Mouse (Mus musculus) embryo, embryonic 11 days (tissue): ENCODE results near the gene Paxbp1.
A peak's percentile ranks its signal among the peaks of the same experiment; 100 is the strongest.

Experiments
- DNase-seq: peaks from one replicate; pipeline ENCODE4 v3.0.0-alpha.2; 2015

The Paxbp1 gene

DNA sequence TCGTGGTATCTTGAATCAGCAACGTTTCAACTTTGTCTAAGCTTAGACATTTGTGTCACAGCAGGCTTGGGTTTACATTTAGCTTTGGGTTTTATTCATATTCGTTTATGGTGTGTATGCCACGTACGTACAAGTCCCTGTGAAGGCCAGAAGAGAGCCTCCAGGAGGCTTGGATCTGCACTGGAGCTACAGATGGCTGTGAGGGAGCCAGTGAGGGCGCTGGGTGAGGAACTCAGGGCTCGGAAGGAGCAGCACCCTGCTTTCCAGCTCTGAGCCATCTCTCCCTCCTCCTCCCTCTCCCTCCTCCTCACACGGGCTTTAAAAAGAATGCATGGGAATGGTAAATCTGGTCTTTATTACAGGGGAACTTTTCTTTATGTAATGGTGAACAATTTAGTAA is 9.3 kb upstream of the Paxbp1 start:
- DNase-seq: no peak

- peak; percentile 62 for DNase-seq
Measured at GRCm38 (mm10) chr16:91045511-91045910, 1.2 kb upstream of the Paxbp1 start.

DNA sequence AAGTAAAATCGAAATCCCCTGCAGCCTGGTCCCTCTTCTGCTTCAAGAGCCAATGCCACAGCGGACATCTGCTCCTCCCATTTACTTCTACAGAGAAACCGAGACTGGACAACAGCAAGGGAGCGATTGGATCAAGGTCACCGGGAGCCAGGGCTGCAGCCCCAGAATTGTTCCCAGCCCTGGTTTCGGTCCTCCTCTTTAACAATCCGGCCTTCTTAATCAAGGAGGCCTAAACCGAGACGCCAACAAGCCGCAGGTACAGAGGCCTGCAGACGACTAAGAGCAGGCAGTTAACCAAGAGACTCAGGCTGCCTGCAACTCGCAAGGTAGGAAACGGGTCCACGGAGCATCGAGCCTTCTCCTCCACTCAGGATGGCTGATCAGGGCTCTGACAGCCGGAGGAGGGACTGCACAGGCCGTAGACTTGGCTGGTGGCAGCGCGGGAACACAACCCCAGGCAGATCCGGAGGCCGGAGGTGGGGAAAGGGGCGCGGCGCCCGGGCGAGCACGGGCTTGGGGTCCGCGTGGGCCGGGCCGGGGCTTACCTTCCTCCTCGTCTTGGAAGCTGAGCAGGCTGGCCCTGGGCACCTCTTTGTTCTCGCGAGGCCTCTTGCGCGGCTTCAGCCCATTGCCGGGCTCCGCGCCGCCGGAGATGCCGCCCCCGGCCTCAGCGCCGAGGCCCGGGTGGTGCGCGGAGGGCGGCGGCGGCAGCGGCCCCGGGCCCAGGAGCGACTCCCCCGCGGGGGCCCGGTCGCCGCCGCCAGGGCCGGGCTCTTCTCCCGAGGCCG is 688 bp downstream of the Paxbp1 start:
- peak; percentile 70 for DNase-seq

DNA sequence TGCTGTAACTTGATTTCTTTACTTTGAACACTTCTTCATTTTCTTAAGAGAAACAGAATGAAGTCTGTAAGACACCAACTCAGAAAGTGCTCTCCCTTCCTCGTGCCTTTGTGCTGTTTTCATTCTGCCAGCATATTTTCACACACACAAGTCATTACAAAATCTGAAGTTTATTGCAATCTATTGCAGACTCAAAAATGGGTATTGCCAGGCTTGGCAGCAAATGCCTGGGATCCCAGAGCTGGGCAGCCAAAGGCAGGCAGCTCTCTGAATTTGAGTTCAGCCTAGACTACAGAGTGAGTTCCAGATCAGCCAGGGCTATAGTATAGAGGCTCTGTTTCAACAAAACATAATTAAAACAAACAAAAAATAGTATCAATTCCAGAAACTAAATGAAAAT is 1.7 kb downstream of the Paxbp1 start:
- DNase-seq: no peak

GRCm38 (mm10) chr16:91035866-91036265 is 8.5 kb downstream of the Paxbp1 start:
- DNase-seq: no peak

DNA sequence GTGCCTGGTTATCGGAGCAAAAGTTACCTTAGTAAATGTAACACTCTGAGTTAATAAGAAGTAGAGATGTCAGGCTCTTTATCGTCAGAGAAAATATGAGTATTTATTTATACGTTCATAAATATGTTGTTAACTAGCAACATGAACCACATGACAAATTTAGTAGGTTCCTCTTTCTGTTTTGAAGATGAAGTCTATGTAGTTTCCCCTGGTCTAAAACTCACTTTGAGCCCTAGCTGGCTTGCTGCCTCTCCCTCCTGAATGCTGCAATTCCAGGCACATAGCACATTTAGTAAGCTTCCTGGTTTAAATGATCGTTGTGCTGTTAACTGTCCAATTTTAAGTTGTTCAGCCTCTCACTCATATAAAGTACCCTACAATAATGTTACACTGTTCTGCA is 13.6 kb downstream of the Paxbp1 start:
- no peak for DNase-seq

GRCm38 (mm10) chr16:91029901-91030300 is 14.4 kb downstream of the Paxbp1 start:
- no peak for DNase-seq

DNA sequence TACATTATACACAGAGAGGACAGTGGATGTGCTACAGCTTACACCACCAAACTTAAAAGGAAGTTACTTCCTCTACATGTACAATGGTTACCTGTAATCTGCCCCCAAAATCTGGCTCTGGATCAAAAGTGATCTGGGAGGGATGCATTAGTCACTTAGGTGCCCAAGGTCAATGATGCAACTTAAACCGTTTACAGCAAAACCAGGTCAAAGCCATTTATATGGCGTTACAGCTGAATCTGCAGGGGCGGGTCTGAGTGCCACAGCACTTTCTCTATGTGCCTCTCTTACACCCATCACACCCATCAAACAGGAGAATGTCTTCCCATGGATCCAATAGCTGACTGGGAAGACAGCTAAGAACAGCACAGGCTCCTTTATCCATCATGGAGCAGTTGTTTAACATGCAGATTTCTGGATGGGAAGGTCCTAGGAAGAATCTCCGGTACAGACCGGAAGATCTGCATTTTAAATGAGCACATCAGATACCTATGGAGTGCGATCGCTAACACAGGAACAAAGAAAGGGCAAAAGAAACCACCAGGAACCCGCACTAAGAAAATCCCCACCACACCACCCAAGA is 15.1 kb downstream of the Paxbp1 start:
- DNase-seq: no peak

DNA sequence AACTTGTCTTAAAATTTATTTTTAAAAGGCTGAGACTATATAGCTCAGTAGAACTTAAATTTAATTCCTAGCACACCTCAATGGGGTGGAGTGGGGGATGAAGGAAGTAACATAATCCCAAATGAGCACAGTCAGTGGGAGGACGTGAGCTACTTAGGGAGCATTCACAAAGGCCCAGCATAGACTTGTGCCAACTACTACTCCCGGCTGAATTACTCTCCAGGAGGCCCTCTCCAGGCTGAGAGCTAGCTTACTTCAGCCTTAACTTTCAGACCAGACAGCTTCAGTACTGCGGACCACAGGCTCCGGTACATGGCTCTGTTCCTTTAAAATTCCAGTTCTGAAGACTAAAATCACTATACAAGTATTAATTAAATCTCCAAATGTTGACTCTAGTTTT is 18.1 kb downstream of the Paxbp1 start:
- DNase-seq: no peak

DNA sequence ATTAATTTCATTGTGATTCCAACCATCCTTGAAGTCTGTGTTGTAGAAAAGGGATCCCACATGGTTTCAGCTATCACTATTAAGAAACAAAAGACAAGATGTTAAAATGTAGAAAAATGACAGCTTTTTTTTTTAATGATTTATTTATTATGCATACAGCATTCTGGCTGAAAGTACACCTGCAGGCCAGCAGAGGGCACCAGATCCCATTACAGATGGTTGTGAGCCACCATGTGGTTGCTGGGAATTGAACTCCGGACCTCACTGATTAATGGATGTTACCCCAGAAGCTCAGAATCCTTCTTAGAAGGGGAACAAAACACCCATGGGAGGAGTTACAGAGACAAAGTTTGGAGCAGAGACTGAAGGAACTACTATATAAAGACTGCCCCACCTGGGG is 21.0 kb downstream of the Paxbp1 start:
- peak; percentile 7 for DNase-seq

GRCm38 (mm10) chr16:91020842-91021483 is 23.4 kb downstream of the Paxbp1 start:
- DNase-seq: no peak

- no peak for DNase-seq
Measured at GRCm38 (mm10) chr16:91019476-91019875, 24.9 kb downstream of the Paxbp1 start.

DNA sequence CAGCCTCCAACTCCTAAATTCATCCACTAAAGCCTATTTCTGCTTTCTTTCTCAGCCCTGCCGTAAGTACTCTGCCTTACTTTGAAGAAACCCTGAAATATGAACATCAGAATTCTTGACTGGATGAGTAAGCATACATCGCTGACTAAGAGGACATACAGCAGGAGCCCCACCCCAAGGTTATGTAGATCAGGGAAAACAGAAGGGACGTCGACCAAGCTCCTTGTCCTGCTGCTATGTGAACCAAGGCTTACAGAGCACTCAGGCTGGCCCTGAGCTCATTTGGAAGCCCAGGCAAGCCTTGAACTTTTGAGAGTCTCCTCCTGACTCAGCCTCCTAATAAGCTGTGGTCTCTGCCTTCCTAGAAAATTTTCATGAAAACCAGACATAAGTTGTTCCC is 28.6 kb downstream of the Paxbp1 start:
- no peak for DNase-seq

DNA sequence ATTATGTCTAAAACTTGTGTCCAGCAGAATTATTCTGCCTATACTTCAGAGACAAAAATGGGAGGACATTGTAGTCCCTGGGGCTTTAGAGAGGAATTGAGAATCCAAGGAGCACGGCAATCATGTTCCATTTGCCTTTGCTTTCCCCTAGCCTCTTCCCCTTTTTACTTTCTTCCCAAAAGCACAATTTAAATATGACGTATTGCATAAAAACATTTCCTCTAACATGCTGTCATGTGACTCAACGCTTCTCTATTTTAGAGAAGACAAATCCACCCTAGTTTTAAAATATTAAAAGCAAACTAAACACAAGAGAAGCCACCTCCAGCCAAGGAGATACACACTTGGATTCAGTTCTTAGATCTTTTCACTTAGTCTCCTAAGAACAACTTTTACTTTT is 32.5 kb downstream of the Paxbp1 start:
- no peak for DNase-seq

DNA sequence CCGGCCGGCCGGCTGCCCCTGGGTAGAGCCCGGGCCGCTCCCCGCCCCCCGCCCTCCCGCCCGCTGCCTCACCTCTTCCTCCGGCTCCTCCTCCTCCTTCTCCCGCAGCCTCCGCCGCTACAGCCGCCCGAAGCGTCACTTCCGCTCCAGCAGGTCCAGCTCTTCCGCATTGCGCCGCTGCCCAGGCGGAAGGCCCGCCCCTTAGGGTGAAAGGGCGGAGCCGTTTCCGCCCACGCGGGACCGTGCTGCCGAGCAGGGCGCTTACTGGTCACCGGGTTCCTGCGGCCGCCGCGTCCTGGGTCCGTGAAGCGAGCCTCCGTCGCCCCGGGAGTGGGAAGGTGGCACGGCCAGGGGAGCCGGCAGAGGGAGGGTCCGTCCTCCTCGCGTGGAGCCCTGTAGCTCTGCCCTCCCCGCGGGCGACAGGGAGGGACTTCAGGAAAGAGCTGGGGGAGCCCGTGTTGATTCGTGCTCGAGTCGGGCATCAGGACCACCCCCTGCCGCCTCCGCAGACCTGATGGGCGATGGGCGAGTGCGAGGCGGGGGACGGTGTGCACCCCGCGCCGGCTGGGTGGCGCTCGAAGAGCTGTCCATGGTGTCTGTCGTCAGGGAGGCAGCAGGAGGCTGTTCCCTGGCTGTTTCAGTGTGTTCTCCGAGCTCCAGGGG is 33.2 kb downstream of the Paxbp1 start, which contains the start of gene Synj1:
Synj1 (minus strand) TSS at position 288 of the 663 bp plus-strand sequence.
- DNase-seq: peak; percentile 96

GRCm38 (mm10) chr16:91010581-91011020 is 33.7 kb downstream of the Paxbp1 start:
- DNase-seq: no peak

GRCm38 (mm10) chr16:91009942-91010529 is 34.3 kb downstream of the Paxbp1 start:
- DNase-seq: peak; percentile 31

GRCm38 (mm10) chr16:91004915-91005538 is 39.3 kb downstream of the Paxbp1 start:
- DNase-seq: no peak

GRCm38 (mm10) chr16:91001098-91001497 is 43.2 kb downstream of the Paxbp1 start:
- no peak for DNase-seq

GRCm38 (mm10) chr16:90999827-91000226 is 44.5 kb downstream of the Paxbp1 start:
- no peak for DNase-seq

DNA sequence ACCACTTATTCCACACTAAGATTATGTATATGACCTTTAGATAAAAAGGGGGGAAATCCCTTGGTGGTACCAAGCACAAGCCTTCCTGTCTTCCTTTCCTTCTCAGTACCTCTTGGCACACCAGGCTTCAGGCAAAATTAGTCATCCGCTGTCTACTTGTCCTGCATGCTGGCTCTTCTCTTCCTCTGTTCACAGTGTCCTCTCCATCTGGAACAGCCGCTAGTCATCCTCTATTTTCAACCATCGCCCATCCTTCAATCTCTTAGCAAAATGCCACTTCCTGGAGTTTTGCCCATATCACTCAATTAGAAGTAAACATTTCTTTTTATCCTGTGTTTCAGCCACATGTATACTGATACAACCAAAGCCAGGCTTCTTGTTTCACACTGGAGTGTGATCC is 46.5 kb downstream of the Paxbp1 start:
- DNase-seq: no peak
